Mouse (Mus musculus): Measurements from ENCODE around the gene Gm15262.
A peak's percentile ranks its signal among the peaks of the same experiment; 100 is the strongest.
"Not testable (repeated sequence)": the region's sequence is repeated elsewhere in the genome, so short reads cannot be mapped to it uniquely, and the experiment has no call there.

Gm15262 gene

DNA sequence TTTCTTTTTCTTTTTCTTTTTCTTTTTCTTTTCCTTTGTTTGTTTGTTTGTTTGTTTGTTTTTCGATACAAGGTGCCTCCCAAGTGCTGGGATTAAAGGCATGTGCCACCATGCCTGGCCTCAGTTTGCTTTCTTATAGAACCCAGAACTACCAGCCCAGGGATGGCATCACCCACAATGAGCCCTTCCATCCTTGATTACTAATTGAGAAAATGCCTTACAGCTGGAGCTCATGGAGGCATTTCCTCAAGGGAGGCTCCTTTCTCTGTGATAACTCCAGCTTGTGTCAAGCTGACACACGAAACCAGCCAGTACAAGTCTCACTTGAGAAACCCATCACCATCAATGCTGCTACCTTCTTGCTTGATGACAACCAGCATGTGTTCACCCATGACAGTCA lies at the start of gene Gm15262:
Gene Gm15262, plus strand, starts transcription at position 301 of the 400 bp plus-strand sequence.
- not testable (repeated sequence) for DNase-seq (ENCODE audit: low spot score in 2 of 2)

DNA sequence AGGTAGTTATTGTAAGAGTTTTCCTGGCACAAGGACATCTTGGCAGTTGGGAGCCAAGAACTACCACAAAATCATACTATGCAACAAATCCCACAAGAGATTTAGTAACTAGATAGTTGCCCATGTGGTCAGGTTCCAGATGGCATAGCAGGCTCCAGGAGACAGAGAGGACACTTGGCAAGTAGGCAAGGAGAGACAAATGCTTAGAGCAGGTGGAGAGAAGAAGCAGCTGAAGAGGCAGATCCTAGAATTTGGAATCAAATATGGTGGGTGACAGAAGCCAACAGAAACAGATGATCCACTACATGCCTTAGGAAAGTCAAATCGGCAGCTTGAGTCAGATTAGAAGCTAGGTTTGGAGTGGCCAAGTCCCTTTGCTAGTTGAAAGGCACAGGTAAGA lies 20.9 kb downstream of the Gm15262 start:
- no peak for DNase-seq (ENCODE audit: low spot score in 2 of 2)

DNA sequence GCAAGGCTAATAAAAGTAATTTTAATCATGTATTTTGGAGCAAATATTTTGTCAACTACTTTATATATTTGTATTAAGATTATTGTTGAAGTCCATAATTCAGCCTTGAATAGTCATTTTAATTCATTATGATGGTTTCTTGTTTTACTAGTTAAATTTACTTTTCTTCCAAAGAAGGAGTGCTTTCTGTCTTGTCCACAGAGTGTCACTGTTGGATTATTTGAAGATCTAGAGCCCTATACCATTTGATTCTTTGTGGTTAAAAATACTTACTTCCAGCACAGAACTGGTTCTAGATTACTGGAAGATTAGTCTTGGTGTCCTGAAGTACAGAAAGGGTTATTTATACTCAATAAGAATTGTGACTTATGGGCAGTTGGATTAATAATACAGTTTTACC lies 29.2 kb downstream of the Gm15262 start:
- DNase-seq (ENCODE audit: low spot score in 2 of 2): no peak

DNA sequence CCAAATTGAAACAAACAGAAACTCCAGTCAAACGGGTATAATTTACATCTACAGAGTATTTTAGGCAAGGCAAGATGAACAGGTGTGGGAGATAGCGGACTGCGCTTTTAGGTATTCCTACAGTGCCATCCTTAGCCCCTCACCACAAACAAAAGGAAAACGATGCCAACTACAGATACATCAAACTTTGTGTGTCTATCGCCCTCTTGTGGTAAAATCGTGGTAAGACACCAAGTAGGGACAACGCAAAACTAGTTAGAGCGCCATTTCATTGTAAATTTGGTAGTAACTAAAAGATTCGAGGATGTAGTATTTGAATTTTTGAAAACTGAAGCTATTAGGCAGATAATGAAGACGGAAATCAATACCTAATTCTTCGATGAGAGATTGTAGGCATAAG lies 83.7 kb downstream of the Gm15262 start:
- DNase-seq (ENCODE audit: low spot score in 2 of 2): no peak

DNA sequence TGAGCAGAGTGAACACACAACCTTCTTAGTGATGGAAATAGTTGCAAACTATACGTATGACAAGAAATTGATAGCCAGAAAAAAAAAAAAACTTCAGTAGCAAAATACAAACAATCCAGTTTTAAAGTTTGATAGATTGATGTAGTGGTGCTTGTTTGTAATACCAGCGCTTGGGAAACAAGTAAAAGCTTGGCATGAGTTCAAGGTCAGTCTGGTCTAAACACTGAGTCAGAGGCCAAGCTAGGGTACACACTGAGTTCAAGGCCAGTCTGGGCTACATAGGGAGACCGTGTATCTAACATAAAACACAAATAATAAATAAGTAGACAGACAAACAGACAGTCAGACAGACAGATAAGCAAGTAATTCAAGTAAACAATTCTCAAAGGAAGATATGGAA lies 84.2 kb downstream of the Gm15262 start:
- no peak for DNase-seq (ENCODE audit: low spot score in 2 of 2)

DNA sequence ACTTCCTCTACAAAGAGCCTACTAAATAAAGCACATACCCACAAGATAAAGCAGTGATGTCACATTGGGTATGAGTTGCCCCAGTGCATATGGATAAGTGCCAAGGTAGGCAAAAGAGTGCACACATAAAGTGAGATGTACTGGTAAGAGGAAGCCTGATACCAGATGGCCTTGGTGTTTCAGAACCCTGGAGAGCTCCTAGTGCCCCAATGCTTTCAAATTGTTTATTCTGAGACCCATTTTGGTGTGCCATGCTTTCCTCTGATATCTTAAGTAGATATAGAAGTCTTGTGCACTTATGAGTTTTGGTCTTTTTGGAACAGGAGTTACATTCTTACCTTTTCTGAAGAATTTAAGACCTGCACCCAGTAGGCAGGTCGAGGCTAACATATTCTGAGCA lies 88.3 kb downstream of the Gm15262 start:
- no peak for DNase-seq (ENCODE audit: low spot score in 2 of 2)

DNA sequence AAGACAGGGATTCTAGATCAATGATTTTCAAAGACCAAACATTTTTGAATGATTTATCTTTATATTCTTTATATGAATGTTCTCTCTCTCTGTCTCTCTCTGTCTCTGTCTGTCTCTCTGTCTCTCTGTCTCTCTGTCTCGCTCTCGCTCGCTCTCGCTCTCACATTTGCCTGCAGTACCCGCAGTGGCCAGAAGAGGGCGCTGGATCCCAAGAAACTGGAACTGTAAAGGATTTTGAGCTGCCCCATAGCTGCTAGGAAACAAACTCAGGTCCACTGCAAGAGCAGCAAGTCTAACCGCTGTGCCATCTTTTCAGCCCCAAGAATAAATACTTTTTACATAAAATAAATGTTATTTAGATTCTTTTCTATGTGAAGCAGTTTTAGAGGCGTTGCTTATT lies 98.5 kb downstream of the Gm15262 start:
- no peak for DNase-seq (ENCODE audit: low spot score in 2 of 2)

DNA sequence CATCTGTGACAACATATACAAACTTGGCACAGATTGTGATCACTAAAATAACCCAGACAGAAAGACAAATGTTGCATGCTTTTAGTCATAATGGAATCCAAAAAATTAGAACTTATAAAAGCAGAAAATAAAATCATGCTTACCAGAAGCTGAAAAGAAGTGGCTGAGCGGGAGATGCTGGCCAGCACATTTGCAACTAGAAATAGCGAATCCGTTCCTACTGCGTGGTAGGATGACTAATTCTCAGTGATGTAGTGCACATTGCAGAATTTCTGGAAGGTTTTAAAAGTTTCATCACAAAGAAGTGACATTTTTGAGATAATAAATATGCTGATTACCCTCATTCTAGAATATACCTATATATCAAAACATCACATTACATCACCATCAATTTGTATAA lies 100.7 kb downstream of the Gm15262 start:
- no peak for DNase-seq (ENCODE audit: low spot score in 2 of 2)

DNA sequence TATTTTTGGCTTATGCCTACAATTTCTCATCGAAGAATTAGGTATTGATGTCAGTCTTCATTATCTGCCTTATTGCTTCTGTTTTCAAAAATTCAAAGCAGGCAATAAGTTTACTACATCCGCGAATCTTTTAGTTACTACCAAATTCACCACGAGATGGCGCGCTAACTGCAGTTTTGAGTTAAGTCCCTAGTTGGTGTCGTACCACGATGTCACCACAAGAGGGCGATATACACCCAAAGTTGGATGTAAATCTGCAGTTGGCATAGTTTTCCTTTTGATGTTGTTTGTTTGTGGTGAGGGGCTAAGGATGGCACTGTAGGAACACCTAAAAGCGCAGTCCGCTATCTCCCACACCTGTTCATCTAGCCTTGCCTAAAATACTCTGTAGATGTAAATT lies 111.9 kb downstream of the Gm15262 start:
- peak; percentile 32 to 46 for DNase-seq (ENCODE audit: low spot score in 2 of 2)

DNA sequence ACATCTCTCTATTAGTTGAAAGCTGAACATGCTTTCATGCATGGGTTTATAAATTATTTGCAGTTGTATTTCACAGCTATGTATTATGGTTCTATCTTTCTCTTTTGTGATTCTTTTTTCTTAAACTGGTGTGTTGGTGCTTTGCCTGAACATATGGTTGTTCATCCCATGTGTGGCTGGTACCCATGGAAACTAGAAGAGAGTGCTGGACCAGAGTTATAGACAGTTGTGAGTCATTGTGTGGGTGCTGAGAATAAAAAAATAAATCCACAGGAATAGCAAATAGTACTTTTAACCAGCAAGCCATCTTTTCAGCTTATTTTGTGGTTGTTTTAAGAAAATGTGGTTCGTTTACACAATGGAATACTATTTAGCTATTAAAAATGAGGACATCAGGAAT lies 123.9 kb downstream of the Gm15262 start:
- DNase-seq (ENCODE audit: low spot score in 2 of 2): no peak
